Mouse (Mus musculus) kidney, embryonic 16.5 days (tissue): ENCODE results near the gene Pik3r5. TPM values are rescaled to one million over a fixed set of nuclear protein-coding genes. Genes with fewer than 3 reads are reported as not detected.
A peak's percentile ranks its signal among the peaks of the same experiment; 100 is the strongest.

Experiments used
- ATAC-seq: fragments of 200-750 bp; cut with Nextera tagmentation; 2 replicates; pipeline ENCODE4 v1.8.0; 2017; ENCODE audit warnings: moderate TSS enrichment; ENCODE audit not compliant: low FRiP score, low TSS enrichment
- H3K27ac ChIP-seq: fragments of 300-500 bp; sonication (generic); 2 replicates; pipeline ENCODE4 v1.5.1; 2014; ENCODE audit warnings: low read length
- H3K27me3 ChIP-seq: fragments of 300-500 bp; sonication (generic); 2 replicates; pipeline ENCODE4 v1.6.1; 2014; ENCODE audit warnings: low read length, control low read depth, mixed read lengths; ENCODE audit not compliant: insufficient read depth
- H3K36me3 ChIP-seq: fragments of 300-500 bp; sonication (generic); 2 replicates; pipeline ENCODE4 v1.6.1; 2014; ENCODE audit warnings: low read length, control low read depth, mixed read lengths; ENCODE audit not compliant: insufficient read depth
- H3K4me1 ChIP-seq: fragments of 300-500 bp; sonication (generic); 2 replicates; pipeline ENCODE4 v1.6.1; 2014; ENCODE audit warnings: low read length, control low read depth, mixed read lengths; ENCODE audit not compliant: insufficient read depth
- H3K4me2 ChIP-seq: fragments of 300-500 bp; sonication (generic); replicated peaks from 2 replicates; pipeline ENCODE4 v1.6.1; 2014; ENCODE audit warnings: low read depth, low read length
- H3K4me3 ChIP-seq: fragments of 300-500 bp; sonication (generic); 2 replicates; pipeline ENCODE4 v1.5.1; 2014; ENCODE audit warnings: mild to moderate bottlenecking, low read length
- H3K9ac ChIP-seq: fragments of 300-500 bp; sonication (generic); replicated peaks from 2 replicates; pipeline ENCODE4 v1.6.1; 2014; ENCODE audit warnings: low read length
- H3K9me3 ChIP-seq: fragments of 300-500 bp; sonication (generic); 2 replicates; pipeline ENCODE4 v1.6.1; 2016; ENCODE audit warnings: low read length, control low read depth
- WGBS: fragments of 180-500 bp; shearing (Covaris S2); extraction: QIAGEN DNeasy Blood & Tissue Kit; methylation state at CpG from one replicate; pipeline ENCODE4 v1.1.7; 2014; 5-methylcytosine and 5-hydroxymethylcytosine counted together
- polyA plus RNA-seq: library from polyadenylated mRNA; unstranded; fragments of >200 nt; fragmentation: Nextera tagmentation; extraction: Ambion mirVana; gene quantifications from 2 replicates; pipeline ENCODE4 v1.2.1, GENCODE M21; 2015

Pik3r5 gene
- polyA plus RNA-seq, 1 experiment from 2014 or later = 0.27 TPM

DNA sequence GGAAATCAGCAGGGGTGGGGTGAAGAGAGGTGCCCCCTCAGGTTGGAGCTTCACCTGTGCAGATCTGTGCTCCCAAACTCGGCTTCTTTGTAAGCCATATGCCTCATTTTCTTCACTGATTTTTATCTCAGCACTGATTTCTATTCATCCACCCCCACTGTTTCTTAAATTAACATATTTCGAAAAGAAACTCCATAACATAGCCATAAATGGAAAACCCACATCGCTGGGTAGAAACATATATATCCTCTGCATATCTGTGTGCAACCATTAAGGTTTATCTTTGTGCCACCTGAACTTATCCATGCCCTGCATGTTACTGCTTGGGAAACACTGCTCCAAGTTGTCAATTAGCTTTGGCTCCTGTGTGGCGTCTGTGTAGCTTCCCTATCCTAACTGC lies 94.5 kb downstream of the Pik3r5 start:
- no peaks in the 10 kb centered on the region for H3K27me3 ChIP-seq
- no peak overlapping the region for H3K27ac ChIP-seq
- no peaks in the 10 kb centered on the region for H3K4me1 ChIP-seq
- 68% methylated on average over 4 of the region's 4 CpGs for WGBS
- no peak overlapping the region for H3K9ac ChIP-seq
- ATAC-seq = no peak
- H3K9me3 ChIP-seq = no peaks in the 10 kb centered on the region
- H3K36me3 ChIP-seq = no peaks in the 10 kb centered on the region
- H3K4me2 ChIP-seq = no peak overlapping the region
- H3K4me3 ChIP-seq = no peak overlapping the region

DNA sequence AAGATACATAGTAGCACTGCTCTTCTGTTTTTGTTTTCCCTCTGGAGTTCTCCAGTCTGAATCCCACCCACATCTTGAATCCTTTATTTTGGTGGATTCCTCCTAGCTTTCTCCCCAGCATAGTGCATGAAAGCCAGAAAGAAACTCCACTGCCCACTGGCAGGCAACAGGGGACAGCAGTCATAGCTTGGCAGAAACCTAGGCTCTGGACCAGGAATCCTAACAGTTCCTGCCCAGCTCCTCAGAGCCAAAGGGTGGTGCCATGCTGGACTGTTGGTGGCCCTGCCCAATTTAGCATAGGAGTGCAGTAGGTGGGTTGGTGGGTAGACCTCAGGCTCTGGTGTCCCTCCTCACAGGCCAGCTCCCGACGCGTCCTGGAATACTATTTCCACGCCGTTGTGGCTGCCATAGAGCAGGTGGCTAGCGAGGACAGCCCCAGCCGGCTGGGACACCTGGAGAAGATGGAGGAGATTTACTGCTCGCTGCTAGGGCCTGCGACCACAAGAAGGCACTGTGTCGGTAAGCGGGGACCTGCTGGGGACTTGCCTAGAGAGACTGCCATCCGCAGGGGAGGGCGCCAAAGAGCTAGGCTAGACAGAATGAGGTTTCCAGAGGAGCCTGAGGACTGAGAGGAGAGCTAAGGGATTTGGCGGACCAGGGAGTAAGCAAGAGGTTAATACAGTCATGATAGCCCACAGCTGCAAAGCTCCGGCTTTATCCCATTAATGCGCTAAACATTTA lies 99.3 kb downstream of the Pik3r5 start:
- no peaks in the 10 kb centered on the region for H3K27me3 ChIP-seq
- H3K27ac ChIP-seq = no peak overlapping the region
- H3K36me3 ChIP-seq = no peaks in the 10 kb centered on the region
- no peak overlapping the region for H3K9ac ChIP-seq
- ATAC-seq = peak; percentile 49
- H3K4me3 ChIP-seq = no peak overlapping the region
- no peak overlapping the region for H3K4me2 ChIP-seq
- H3K4me1 ChIP-seq = 0 out of 2 replicates have a peak, but pooled peaks cover 3% of the 10 kb centered on the region
- WGBS = 19% methylated on average over 16 of the region's 16 CpGs
- no peaks in the 10 kb centered on the region for H3K9me3 ChIP-seq

DNA sequence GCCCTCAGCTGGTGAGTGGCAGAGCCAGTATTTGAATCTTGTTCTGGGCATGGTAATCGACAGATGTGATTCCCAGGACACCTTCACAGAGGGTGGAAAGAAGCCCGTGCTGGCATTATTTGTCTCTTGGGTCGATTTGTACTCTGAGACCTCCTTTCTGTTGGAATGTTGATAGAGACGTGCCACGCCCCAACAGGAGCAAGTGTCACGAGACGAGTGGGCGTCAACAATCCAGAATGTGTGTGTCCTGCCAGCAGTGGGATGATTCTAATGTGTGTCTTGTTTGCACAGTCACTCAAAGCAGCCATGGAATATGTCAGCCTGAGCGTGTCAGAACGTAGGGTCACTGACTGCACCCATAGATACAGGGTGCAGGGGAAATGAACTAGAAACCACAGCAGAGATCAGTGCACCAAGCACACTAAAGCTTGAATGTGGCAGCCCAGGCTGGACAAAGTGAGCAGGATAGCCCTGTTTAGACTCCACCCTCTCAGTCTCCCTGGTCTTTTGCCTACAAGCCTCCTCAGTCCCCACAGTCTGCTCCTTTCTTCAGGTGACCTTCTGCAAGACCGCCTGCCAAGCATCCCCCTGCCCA lies 100.1 kb downstream of the Pik3r5 start:
- no peaks in the 10 kb centered on the region for H3K27me3 ChIP-seq
- no peaks in the 10 kb centered on the region for H3K9me3 ChIP-seq
- H3K4me3 ChIP-seq = no peak overlapping the region
- 0 out of 2 replicates have a peak, but pooled peaks cover 3% of the 10 kb centered on the region for H3K4me1 ChIP-seq
- H3K27ac ChIP-seq = no peak overlapping the region
- no peak overlapping the region for H3K4me2 ChIP-seq
- no peak overlapping the region for H3K9ac ChIP-seq
- no peak for ATAC-seq
- 75% methylated on average over 11 of the region's 11 CpGs for WGBS
- no peaks in the 10 kb centered on the region for H3K36me3 ChIP-seq

DNA sequence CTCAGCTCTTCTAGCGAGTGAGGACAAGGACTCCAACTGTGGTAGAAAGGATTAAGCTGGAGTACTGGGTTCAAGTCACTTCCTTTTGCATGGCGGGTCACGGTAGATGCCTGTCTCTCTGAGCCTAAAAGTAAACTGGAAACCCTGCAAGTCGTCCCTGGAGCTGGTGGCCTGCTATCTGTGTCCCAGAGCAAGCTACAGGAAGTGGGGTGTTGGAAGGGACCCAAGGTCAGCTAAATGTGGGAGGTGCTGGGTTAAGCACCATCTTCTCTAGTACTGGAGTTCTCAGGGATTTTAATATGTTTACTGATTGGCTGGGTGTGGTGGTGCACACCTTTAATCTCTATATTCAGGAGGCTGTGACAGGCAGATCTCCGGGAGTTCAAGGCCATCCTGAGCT lies 100.9 kb downstream of the Pik3r5 start:
- no peaks in the 10 kb centered on the region for H3K36me3 ChIP-seq
- no peak overlapping the region for H3K9ac ChIP-seq
- H3K4me2 ChIP-seq = no peak overlapping the region
- 72% methylated on average over 5 of the region's 5 CpGs for whole genome bisulfite sequencing
- H3K4me1 ChIP-seq = 0 out of 2 replicates have a peak, but pooled peaks cover 3% of the 10 kb centered on the region
- H3K9me3 ChIP-seq = no peaks in the 10 kb centered on the region
- no peak overlapping the region for H3K27ac ChIP-seq
- no peak for ATAC-seq
- H3K4me3 ChIP-seq = no peak overlapping the region
- H3K27me3 ChIP-seq = no peaks in the 10 kb centered on the region

DNA sequence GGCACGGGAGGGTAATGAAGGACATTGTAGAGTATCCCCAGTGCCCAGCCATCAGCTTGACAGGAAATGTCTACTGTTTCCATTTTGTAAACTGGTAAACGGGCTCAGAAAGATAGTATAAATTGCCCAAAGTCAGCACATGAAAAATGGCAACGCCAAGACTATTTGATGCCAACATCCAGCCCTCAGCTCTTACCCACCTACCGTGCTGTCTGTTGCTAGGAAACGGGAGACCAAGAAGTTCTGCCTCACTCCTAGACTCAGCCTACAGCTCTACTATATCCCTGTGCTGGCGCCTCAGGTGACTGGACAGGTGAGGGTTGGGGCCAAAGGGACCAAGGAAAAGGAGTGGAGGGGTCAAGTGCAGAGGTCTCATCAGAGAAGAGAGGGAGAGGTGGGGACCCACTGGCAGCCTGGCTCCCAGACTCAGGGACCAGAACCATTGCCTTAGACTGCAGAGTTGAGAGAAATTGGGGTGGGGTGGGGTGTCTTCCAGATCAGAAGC lies 102.1 kb downstream of the Pik3r5 start:
- no peak overlapping the region for H3K9ac ChIP-seq
- 89% methylated on average over 6 of the region's 6 CpGs for WGBS
- ATAC-seq = no peak
- no peaks in the 10 kb centered on the region for H3K9me3 ChIP-seq
- 0 out of 2 replicates have a peak, but pooled peaks cover 3% of the 10 kb centered on the region for H3K4me1 ChIP-seq
- no peaks in the 10 kb centered on the region for H3K36me3 ChIP-seq
- no peak overlapping the region for H3K4me3 ChIP-seq
- H3K4me2 ChIP-seq = no peak overlapping the region
- no peak overlapping the region for H3K27ac ChIP-seq
- no peaks in the 10 kb centered on the region for H3K27me3 ChIP-seq

DNA sequence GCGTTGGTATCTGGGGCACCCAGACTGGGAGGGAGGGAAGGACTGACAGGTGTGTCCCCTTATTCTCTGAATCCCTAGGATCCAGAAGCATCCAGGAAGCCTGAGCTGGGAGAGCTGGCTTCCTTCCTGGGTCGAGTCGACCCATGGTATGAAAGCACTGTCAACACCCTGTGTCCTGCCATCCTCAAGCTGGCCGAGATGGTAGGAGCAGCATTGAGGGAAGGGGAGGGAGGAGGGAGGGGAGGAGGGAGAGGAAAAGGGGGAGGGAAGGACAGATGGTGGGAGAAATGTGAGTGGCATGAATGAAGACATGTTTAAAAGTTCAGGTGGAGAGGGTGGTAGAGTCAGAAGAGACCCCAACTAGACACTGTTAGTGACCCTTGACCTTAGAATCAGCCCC lies 104.1 kb downstream of the Pik3r5 start:
- Histone ChIP-seq H3K36me3 (no peaks in the 10 kb centered on the region), H3K27ac (no peak overlapping the region), H3K4me3 (no peak overlapping the region), H3K4me2 (no peak overlapping the region), H3K9me3 (no peaks in the 10 kb centered on the region), H3K4me1 (0 out of 2 replicates have a peak, but pooled peaks cover 3% of the 10 kb centered on the region), H3K27me3 (no peaks in the 10 kb centered on the region), H3K9ac (no peak overlapping the region)
- WGBS = 65% methylated on average over 4 of the region's 4 CpGs
- no peak for ATAC-seq

DNA sequence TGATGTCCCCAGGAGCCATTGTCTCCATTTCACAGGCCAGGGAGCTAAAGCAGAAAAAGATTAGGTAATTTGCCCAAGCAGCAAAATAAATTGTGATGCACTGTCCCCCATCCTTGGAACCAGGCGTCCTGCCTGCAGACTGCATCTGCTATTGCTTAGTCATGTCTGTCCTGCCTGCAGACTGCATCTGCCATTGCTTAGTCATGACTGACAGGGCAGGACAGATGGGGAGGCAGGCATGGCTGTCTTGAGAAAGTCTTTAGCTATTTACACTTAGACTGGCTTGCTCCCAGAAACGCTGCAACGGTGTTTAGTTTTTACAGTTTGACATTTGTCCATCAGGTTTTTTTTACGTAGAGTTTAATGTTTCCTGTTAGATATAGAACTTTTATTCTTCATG lies 104.5 kb downstream of the Pik3r5 start:
- WGBS = 46% methylated on average over 4 of the region's 4 CpGs
- Histone ChIP-seq H3K4me1 (0 out of 2 replicates have a peak, but pooled peaks cover 3% of the 10 kb centered on the region), H3K4me3 (no peak overlapping the region), H3K27me3 (no peaks in the 10 kb centered on the region), H3K36me3 (no peaks in the 10 kb centered on the region), H3K9me3 (no peaks in the 10 kb centered on the region), H3K4me2 (no peak overlapping the region), H3K9ac (no peak overlapping the region), H3K27ac (no peak overlapping the region)
- no peak for ATAC-seq

DNA sequence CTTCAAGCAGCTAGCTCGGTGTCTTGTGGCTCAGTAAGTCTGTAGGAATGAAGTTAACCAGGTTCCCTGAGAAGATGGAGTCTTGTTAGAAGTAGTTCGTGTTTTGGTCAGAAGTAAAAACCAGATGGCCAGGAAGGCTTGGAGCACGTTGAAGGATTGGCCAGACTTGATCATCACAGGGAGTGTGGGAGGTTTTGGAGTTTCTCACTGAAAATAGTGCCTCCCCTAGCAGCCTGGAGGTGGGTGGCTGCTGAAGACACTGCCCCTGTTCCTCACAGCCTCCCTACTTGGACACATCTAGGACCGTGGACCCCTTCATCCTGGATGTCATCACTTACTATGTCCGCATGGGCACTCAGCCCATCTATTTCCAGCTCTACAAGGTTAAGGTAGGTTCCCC lies 107.7 kb downstream of the Pik3r5 start:
- ATAC-seq = no peak
- H3K27me3 ChIP-seq = no peaks in the 10 kb centered on the region; the same call in 1 of the 2 replicates
- no peaks in the 10 kb centered on the region; the same call in 1 of the 2 replicates for H3K4me1 ChIP-seq
- 69% methylated on average over 5 of the region's 5 CpGs for WGBS
- no peak overlapping the region for H3K27ac ChIP-seq
- H3K9ac ChIP-seq = no peak overlapping the region
- H3K36me3 ChIP-seq = no peaks in the 10 kb centered on the region
- no peak overlapping the region for H3K4me2 ChIP-seq
- no peaks in the 10 kb centered on the region for H3K9me3 ChIP-seq
- no peak overlapping the region for H3K4me3 ChIP-seq

DNA sequence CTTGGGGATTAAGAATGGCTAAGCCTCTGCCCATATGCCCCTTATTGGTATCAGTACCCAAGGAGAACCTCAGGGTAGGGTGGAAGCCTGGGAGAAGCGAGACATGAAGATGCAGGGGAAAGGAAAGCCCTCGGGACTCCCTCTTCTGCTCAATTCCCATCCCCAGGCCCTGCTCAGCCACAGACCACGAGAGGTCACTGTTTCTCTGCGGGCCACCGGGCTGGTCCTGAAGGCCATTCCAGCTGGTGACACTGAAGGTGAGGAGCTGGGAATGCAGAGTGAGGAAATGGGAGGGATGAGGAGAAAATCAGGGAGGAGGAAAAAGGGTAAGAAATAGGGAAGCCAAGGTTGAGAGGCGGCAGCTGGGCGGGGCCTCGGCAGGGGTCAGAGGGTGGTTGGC lies 112.6 kb downstream of the Pik3r5 start:
- Histone ChIP-seq H3K27me3 (no peaks in the 10 kb centered on the region; the same call in 1 of the 2 replicates), H3K9ac (no peak overlapping the region), H3K4me2 (no peak overlapping the region), H3K36me3 (no peaks in the 10 kb centered on the region), H3K9me3 (no peaks in the 10 kb centered on the region), H3K27ac (no peak overlapping the region), H3K4me3 (no peak overlapping the region), H3K4me1 (peaks cover 4% of the 10 kb centered on the region; the same call in 1 of the 2 replicates)
- ATAC-seq = 0 out of 2 replicates have a peak, but pooled peaks have one; percentile 42
- WGBS = 6% methylated on average over 8 of the region's 8 CpGs

DNA sequence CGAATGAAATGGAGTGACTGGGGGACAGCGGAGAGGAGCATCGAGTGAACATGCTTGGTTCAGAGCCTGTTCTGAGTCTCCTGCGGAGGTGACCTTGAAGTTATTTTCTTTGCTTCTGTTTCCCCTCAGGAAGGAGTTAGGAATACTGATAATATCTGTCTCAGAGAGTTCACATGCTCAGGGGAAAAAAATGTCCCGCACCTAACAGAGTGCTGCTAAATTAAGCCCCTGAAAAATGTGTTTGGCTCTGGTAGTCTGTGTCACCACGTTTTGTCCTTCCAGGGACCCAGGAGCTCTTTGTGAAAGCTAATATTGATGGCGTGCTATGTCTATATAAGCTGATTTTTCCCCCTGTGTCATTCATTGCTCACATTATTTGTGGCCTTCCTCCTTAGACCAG lies 113.3 kb downstream of the Pik3r5 start:
- peaks cover 4% of the 10 kb centered on the region; the same call in 1 of the 2 replicates for H3K4me1 ChIP-seq
- H3K36me3 ChIP-seq = no peaks in the 10 kb centered on the region
- no peaks in the 10 kb centered on the region; the same call in 1 of the 2 replicates for H3K27me3 ChIP-seq
- no peak overlapping the region for H3K27ac ChIP-seq
- no peaks in the 10 kb centered on the region for H3K9me3 ChIP-seq
- no peak overlapping the region for H3K9ac ChIP-seq
- WGBS = 51% methylated on average over 7 of the region's 7 CpGs
- H3K4me3 ChIP-seq = no peak overlapping the region
- ATAC-seq = no peak
- H3K4me2 ChIP-seq = no peak overlapping the region
